Mouse (Mus musculus) erythroblast, embryonic 14.5 days (primary cell): ENCODE results near the gene Ascl3. TPM values are rescaled to one million over a fixed set of nuclear protein-coding genes. Genes with fewer than 3 reads are reported as not detected.

Experiments used
- H3K27me3 ChIP-seq: 2 replicates; pipeline ENCODE4 v1.6.1; 2012; ENCODE audit warnings: inconsistent platforms; ENCODE audit not compliant: control insufficient read depth
- H3K36me3 ChIP-seq: 2 replicates; pipeline ENCODE4 v1.6.1; 2012; ENCODE audit warnings: mild to moderate bottlenecking, inconsistent platforms; ENCODE audit not compliant: control insufficient read depth
- H3K4me1 ChIP-seq: 2 replicates; pipeline ENCODE4 v1.6.1; 2012; ENCODE audit warnings: inconsistent platforms; ENCODE audit not compliant: control insufficient read depth
- H3K4me3 ChIP-seq: replicated peaks from 2 replicates; pipeline ENCODE3; 2012; ENCODE audit warnings: moderate library complexity, mild to moderate bottlenecking, inconsistent platforms
- H3K9me3 ChIP-seq: 2 replicates; pipeline ENCODE4 v1.6.1; 2012; ENCODE audit warnings: low read length, inconsistent platforms, mixed read lengths; ENCODE audit not compliant: control insufficient read depth
- GATA1 ChIP-seq: IDR thresholded peaks from 2 replicates; pipeline ENCODE4 v1.6.1; 2012; ENCODE audit warnings: low read length, inconsistent platforms, mixed read lengths
- TAL1 ChIP-seq: IDR thresholded peaks from 3 replicates; pipeline ENCODE4 v1.6.1; 2012; ENCODE audit warnings: low read length, inconsistent platforms, mixed read lengths
- polyA plus RNA-seq: library from polyadenylated mRNA; stranded (reverse); fragments of >175 nt; gene quantifications from 2 replicates; pipeline ENCODE4 v1.2.3, GENCODE M21; 2012

Ascl3 gene
- polyA plus RNA-seq, 1 experiment = 0.11 TPM

GRCm38 (mm10) chr7:109680879-109681278 is 50.6 kb downstream of the Ascl3 start:
- H3K4me1 ChIP-seq = no peaks in the 10 kb centered on the region
- H3K27me3 ChIP-seq = no peaks in the 10 kb centered on the region
- TF ChIP-seq GATA1 (no peak), TAL1 (no peak)
- H3K36me3 ChIP-seq = no peaks in the 10 kb centered on the region
- no peaks in the 10 kb centered on the region for H3K9me3 ChIP-seq
- no peak overlapping the region for H3K4me3 ChIP-seq

GRCm38 (mm10) chr7:109680284-109680683 is 51.2 kb downstream of the Ascl3 start:
- Histone ChIP-seq H3K4me1 (no peaks in the 10 kb centered on the region), H3K4me3 (no peak overlapping the region), H3K9me3 (no peaks in the 10 kb centered on the region), H3K36me3 (no peaks in the 10 kb centered on the region), H3K27me3 (no peaks in the 10 kb centered on the region)
- TF ChIP-seq GATA1 (no peak), TAL1 (no peak)

Other genes with a start within 250 kb of the Ascl3 start
- not detected in 2 replicates for gene Trim66, start 223.6 kb downstream of the Ascl3 start, polyA plus RNA-seq
- 866 and 1,006 TPM in 2 replicates for gene Rpl27a, start 212.6 kb downstream of the Ascl3 start, polyA plus RNA-seq
- gene St5, start 28.1 kb downstream of the Ascl3 start, polyA plus RNA-seq = 1.1 and 1.3 TPM in 2 replicates
- 7.5 and 10.3 TPM in 2 replicates for gene Akip1, start 28.0 kb downstream of the Ascl3 start, polyA plus RNA-seq
- gene BC051019, start 7.9 kb downstream of the Ascl3 start, polyA plus RNA-seq = not detected in 2 replicates
- gene Tmem9b, start 21.1 kb upstream of the Ascl3 start, polyA plus RNA-seq = 0.19 and 0.51 TPM in 2 replicates
- gene Nrip3, start 50.3 kb upstream of the Ascl3 start, polyA plus RNA-seq = 0.05 and 0.48 TPM in 2 replicates
- gene Scube2, start 134.0 kb upstream of the Ascl3 start, polyA plus RNA-seq = not detected in 2 replicates
- 0.45 and 0.60 TPM in 2 replicates for gene Dennd5a, start 228.7 kb upstream of the Ascl3 start, polyA plus RNA-seq